Mouse (Mus musculus) lung, embryonic 14.5 days (tissue): ENCODE results near the gene Hectd1. TPM values are rescaled to one million over a fixed set of nuclear protein-coding genes. Genes with fewer than 3 reads are reported as not detected.

Experiments
- ATAC-seq: fragments of 200-750 bp; cut with Nextera tagmentation; 2 replicates; pipeline ENCODE4 v1.8.0; 2017; ENCODE audit warnings: mild to moderate bottlenecking, moderate TSS enrichment, moderate library complexity; ENCODE audit not compliant: insufficient read depth
- DNase-seq: peaks from one replicate; pipeline ENCODE4 v3.0.0-alpha.2; 2015
- H3K27ac ChIP-seq: fragments of 300-500 bp; sonication (generic); 2 replicates; pipeline ENCODE4 v1.5.1; 2014; ENCODE audit warnings: low read depth, mild to moderate bottlenecking, moderate library complexity
- H3K27me3 ChIP-seq: fragments of 300-500 bp; sonication (generic); 2 replicates; pipeline ENCODE4 v1.6.1; 2014; ENCODE audit warnings: low read length, control low read depth; ENCODE audit not compliant: insufficient read depth
- H3K36me3 ChIP-seq: fragments of 300-500 bp; sonication (generic); 2 replicates; pipeline ENCODE4 v1.6.1; 2014; ENCODE audit warnings: control low read depth; ENCODE audit not compliant: insufficient read depth
- H3K4me1 ChIP-seq: fragments of 300-500 bp; sonication (generic); 2 replicates; pipeline ENCODE4 v1.6.1; 2014; ENCODE audit warnings: antibody characterized with exemption, control low read depth; ENCODE audit not compliant: insufficient read depth
- H3K4me2 ChIP-seq: fragments of 300-500 bp; sonication (generic); 2 replicates; pipeline ENCODE4 v1.6.1; 2014; ENCODE audit warnings: mild to moderate bottlenecking
- H3K4me3 ChIP-seq: fragments of 300-500 bp; sonication (generic); 2 replicates; pipeline ENCODE4 v1.5.1; 2014; ENCODE audit warnings: low read depth, low read length
- H3K9ac ChIP-seq: fragments of 300-500 bp; sonication (generic); 2 replicates; pipeline ENCODE4 v1.6.1; 2014
- H3K9me3 ChIP-seq: fragments of 300-500 bp; sonication (generic); 2 replicates; pipeline ENCODE4 v1.6.1; 2016; ENCODE audit warnings: low read depth, low read length, control low read depth
- CTCF ChIP-seq: IDR thresholded peaks from 2 replicates; pipeline ENCODE4 v1.5.1; 2016; ENCODE audit warnings: antibody characterized with exemption, low read depth
- WGBS: fragments of 180-500 bp; shearing (Covaris S2); extraction: QIAGEN DNeasy Blood & Tissue Kit; methylation state at CpG from one replicate; pipeline ENCODE4 v1.1.7; 2014; 5-methylcytosine and 5-hydroxymethylcytosine counted together
- polyA plus RNA-seq: library from polyadenylated mRNA; unstranded; fragments of >200 nt; fragmentation: Nextera tagmentation; extraction: Ambion mirVana; gene quantifications from 2 replicates; pipeline ENCODE4 v1.2.1, GENCODE M21; 2014

The Hectd1 gene
- polyA plus RNA-seq, 1 experiment from 2014 or later, result 46.8 TPM

GRCm38 (mm10) chr12:51768702-51769101 lies 60.6 kb downstream of the Hectd1 start:
- no peak overlapping the region for H3K27ac ChIP-seq
- H3K4me1 ChIP-seq, result no peaks in the 10 kb centered on the region
- H3K36me3 ChIP-seq, result peaks cover 66% of the 10 kb centered on the region
- no peak for ATAC-seq
- TF ChIP-seq CTCF, result no peak
- H3K27me3 ChIP-seq, result no peaks in the 10 kb centered on the region
- H3K4me3 ChIP-seq, result no peak overlapping the region
- H3K9ac ChIP-seq, result no peak overlapping the region
- no peak for DNase-seq
- no peak overlapping the region for H3K4me2 ChIP-seq
- WGBS, result 92% methylated on average over 15 of the region's 15 CpGs
- no peaks in the 10 kb centered on the region for H3K9me3 ChIP-seq

DNA sequence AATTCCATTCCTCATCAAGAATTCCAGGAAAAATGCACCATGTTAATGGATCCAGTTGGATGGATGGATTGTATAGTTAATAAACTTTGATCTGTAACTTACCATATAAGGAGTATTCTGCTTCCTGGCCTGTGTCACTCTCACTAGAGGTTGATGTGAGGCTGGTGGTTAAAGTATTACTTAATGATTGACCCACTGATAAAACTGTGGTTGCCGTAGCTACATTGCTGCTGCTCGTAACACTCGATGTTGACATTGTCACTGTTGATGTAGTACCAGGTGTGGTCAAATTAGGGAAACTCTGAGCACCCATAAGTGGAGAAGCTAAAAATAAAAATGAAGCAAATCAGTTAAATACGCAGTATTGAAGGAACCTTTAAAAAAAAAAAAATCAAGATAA lies 61.9 kb downstream of the Hectd1 start:
- no peak for TF ChIP-seq CTCF
- 69% methylated on average over 4 of the region's 4 CpGs for WGBS

GRCm38 (mm10) chr12:51759374-51759773 lies 70.0 kb downstream of the Hectd1 start:
- ATAC-seq (no peak), DNase-seq (no peak)
- no peaks in the 10 kb centered on the region for H3K4me1 ChIP-seq
- H3K4me2 ChIP-seq, result no peak overlapping the region
- TF ChIP-seq CTCF, result no peak
- no peak overlapping the region for H3K4me3 ChIP-seq
- 88% methylated on average over 3 of the region's 3 CpGs for WGBS
- H3K36me3 ChIP-seq, result peaks cover 82% of the 10 kb centered on the region
- no peaks in the 10 kb centered on the region for H3K27me3 ChIP-seq
- H3K9ac ChIP-seq, result no peak overlapping the region
- no peak overlapping the region for H3K27ac ChIP-seq
- H3K9me3 ChIP-seq, result no peaks in the 10 kb centered on the region

More for the DNA sequence above, 61.9 kb downstream of the Hectd1 start:
- Histone ChIP-seq H3K27ac (no peak overlapping the region), H3K4me1 (no peaks in the 10 kb centered on the region), H3K9me3 (no peaks in the 10 kb centered on the region), H3K9ac (no peak overlapping the region), H3K27me3 (no peaks in the 10 kb centered on the region), H3K4me2 (no peak overlapping the region), H3K36me3 (peaks cover 66% of the 10 kb centered on the region), H3K4me3 (no peak overlapping the region)
- ATAC-seq (no peak), DNase-seq (no peak)

GRCm38 (mm10) chr12:51756599-51756961 lies 72.8 kb downstream of the Hectd1 start:
- Histone ChIP-seq H3K4me2 (no peak overlapping the region), H3K27ac (no peak overlapping the region), H3K36me3 (peaks cover 81% of the 10 kb centered on the region), H3K9me3 (no peaks in the 10 kb centered on the region), H3K4me1 (no peaks in the 10 kb centered on the region), H3K27me3 (no peaks in the 10 kb centered on the region), H3K4me3 (no peak overlapping the region), H3K9ac (no peak overlapping the region)
- TF ChIP-seq CTCF, result no peak
- ATAC-seq (no peak), DNase-seq (no peak)

- no peaks in the 10 kb centered on the region for H3K4me1 ChIP-seq
- peaks cover 81% of the 10 kb centered on the region for H3K36me3 ChIP-seq
- 92% methylated on average over 12 of the region's 12 CpGs for WGBS
- TF ChIP-seq CTCF, result no peak
- DNase-seq (no peak), ATAC-seq (no peak)
- H3K9ac ChIP-seq, result no peak overlapping the region
- H3K4me3 ChIP-seq, result no peak overlapping the region
- no peak overlapping the region for H3K27ac ChIP-seq
- no peak overlapping the region for H3K4me2 ChIP-seq
- no peaks in the 10 kb centered on the region for H3K27me3 ChIP-seq
- no peaks in the 10 kb centered on the region for H3K9me3 ChIP-seq
These were observed 73.3 kb downstream of the Hectd1 start for GRCm38 (mm10) chr12:51755938-51756598.

- H3K27ac ChIP-seq, result no peak overlapping the region
- peak; percentile 39 for TF ChIP-seq CTCF
- DNase-seq (no peak), ATAC-seq (no peak)
- H3K9ac ChIP-seq, result no peak overlapping the region
- no peaks in the 10 kb centered on the region for H3K27me3 ChIP-seq
- H3K4me3 ChIP-seq, result no peak overlapping the region
- H3K36me3 ChIP-seq, result peaks cover 90% of the 10 kb centered on the region
- 90% methylated on average over 2 of the region's 2 CpGs for WGBS
- no peaks in the 10 kb centered on the region for H3K9me3 ChIP-seq
- H3K4me1 ChIP-seq, result no peaks in the 10 kb centered on the region
- H3K4me2 ChIP-seq, result no peak overlapping the region
These were observed 82.0 kb downstream of the Hectd1 start for GRCm38 (mm10) chr12:51747348-51747747.

DNA sequence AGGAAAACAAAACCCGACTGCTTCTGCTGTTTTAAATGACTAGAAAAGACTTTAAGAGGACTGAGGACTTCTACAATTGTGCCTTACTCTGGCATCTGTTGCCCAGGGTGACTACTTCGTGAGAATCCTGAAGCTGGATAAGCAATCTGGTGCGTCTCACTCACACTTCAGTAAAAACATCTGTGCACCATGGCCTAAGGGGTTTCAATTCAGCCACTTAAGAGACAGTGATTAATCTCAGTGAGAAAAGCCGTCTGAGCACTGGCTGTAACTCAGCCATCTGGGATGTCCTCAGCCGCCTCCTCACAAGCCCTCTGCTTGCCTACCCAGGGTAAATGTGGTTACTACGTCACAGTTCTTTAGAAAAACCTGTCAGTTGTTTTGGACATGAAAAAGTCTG lies 84.4 kb downstream of the Hectd1 start:
- TF ChIP-seq CTCF, result no peak
- 44% methylated on average over 6 of the region's 6 CpGs for WGBS
- ATAC-seq (peak; percentile 32; the same call in 1 of the 2 replicates), DNase-seq (no peak)
- Histone ChIP-seq H3K4me2 (no peak overlapping the region), H3K9me3 (no peaks in the 10 kb centered on the region), H3K27ac (no peak overlapping the region), H3K4me1 (no peaks in the 10 kb centered on the region), H3K4me3 (no peak overlapping the region), H3K27me3 (no peaks in the 10 kb centered on the region), H3K36me3 (peaks cover 81% of the 10 kb centered on the region), H3K9ac (no peak overlapping the region)
